Mouse (Mus musculus): Measurements from ENCODE around the gene Ska3.

- TF ChIP-seq CTCF (IDR thresholded peaks at IDR 0.05; ENCODE audit: control insufficient read depth, insufficient read depth, insufficient read length), result no peak
- TF ChIP-seq FOSL1 (IDR thresholded peaks at IDR 0.05; ENCODE audit: insufficient read depth, low read length, poor library complexity, severe bottlenecking), result no peak
Measured at GRCm38 (mm10) chr14:57787406-57787805, 38.6 kb downstream of the Ska3 start.
